Comparison of ENCODE assay signal across 19 mouse cellular contexts in genomic region chr9:111755235-111755634, GRCm38 (mm10).
DNase-seq lines count a peak whose midpoint lies in the region; ATAC-seq and TF ChIP-seq lines count a peak whose summit lies in the region.
"Had no signal": no experiment of that assay in that cellular context is flagged by ENCODE, and none has a peak within 500 bp of the region (broad histone marks: within the 10 kb centered on the region; RNA-seq: fewer than 3 reads in every experiment).

No protein-coding gene starts in this region.

- H3K27me3 ChIP-seq in forebrain, postnatal 0 days (ENCODE audit: insufficient read depth, low read length): no peaks in the 10 kb centered on the region
- no peaks in the 10 kb centered on the region for H3K27me3 ChIP-seq in forebrain, embryonic 15.5 days
- H3K27me3 ChIP-seq: embryonic facial prominence, embryonic 12.5 days; hindbrain, embryonic 12.5 days had no signal

- no peak overlapping the region for H3K4me3 ChIP-seq in forebrain, postnatal 0 days (ENCODE audit: low read depth, low read length)
- H3K4me3 ChIP-seq in forebrain, embryonic 15.5 days: no peak overlapping the region
- H3K4me3 ChIP-seq: embryonic facial prominence, embryonic 12.5 days; hindbrain, embryonic 12.5 days had no signal

- 69% methylated on average over 10 of the region's 10 CpGs for WGBS in forebrain, postnatal 0 days
- WGBS in forebrain, embryonic 15.5 days: 59% methylated on average over 10 of the region's 10 CpGs

- no peak for TF ChIP-seq CTCF in forebrain, postnatal 0 days (IDR thresholded peaks at IDR 0.05; ENCODE audit: low read depth)

- no peak for DNase-seq in frontal cortex, postnatal 10 days (ENCODE audit: low spot score in 2 of 2)
- peak; percentile 28 for DNase-seq in testis, postnatal 10 days (ENCODE audit: low spot score)
- no peak for DNase-seq in testis, postnatal 14 days (ENCODE audit: low spot score)
- DNase-seq in adrenal gland, postnatal 10 days: peak; percentile 26
- peak; percentile 54 for DNase-seq in brain, adult 2 months (ENCODE audit: low read depth, low spot score)
- no peak for DNase-seq in forebrain, postnatal 0 days
- DNase-seq: cerebellum, adult 11-12 months; cerebellum, adult 9-10 months; cerebellum, postnatal 25 days; heart, postnatal 10 days; heart, postnatal 4 days; kidney, adult 11 months; kidney, adult 9 months had no signal

- H3K9me3 ChIP-seq in forebrain, postnatal 0 days (ENCODE audit: low read length): no peaks in the 10 kb centered on the region
- H3K9me3 ChIP-seq in forebrain, embryonic 15.5 days: no peaks in the 10 kb centered on the region
- H3K9me3 ChIP-seq: embryonic facial prominence, embryonic 12.5 days; hindbrain, embryonic 12.5 days had no signal

- no peak overlapping the region for H3K27ac ChIP-seq in forebrain, postnatal 0 days (ENCODE audit: low read depth, low read length)
- no peak overlapping the region for H3K27ac ChIP-seq in forebrain, embryonic 15.5 days (replicated peaks)
- H3K27ac ChIP-seq: embryonic facial prominence, embryonic 12.5 days; hindbrain, embryonic 12.5 days; hindbrain, postnatal 0 days had no signal

- H3K36me3 ChIP-seq in forebrain, postnatal 0 days (ENCODE audit: insufficient read depth): no peaks in the 10 kb centered on the region
- no peaks in the 10 kb centered on the region for H3K36me3 ChIP-seq in forebrain, embryonic 15.5 days
- H3K36me3 ChIP-seq: embryonic facial prominence, embryonic 12.5 days; hindbrain, embryonic 12.5 days had no signal

- no peaks in the 10 kb centered on the region for H3K4me1 ChIP-seq in forebrain, postnatal 0 days (ENCODE audit: insufficient read depth)
- no peaks in the 10 kb centered on the region for H3K4me1 ChIP-seq in forebrain, embryonic 15.5 days
- H3K4me1 ChIP-seq: embryonic facial prominence, embryonic 12.5 days; hindbrain, embryonic 12.5 days had no signal

- H3K4me2 ChIP-seq in forebrain, postnatal 0 days (ENCODE audit: low read depth): no peak overlapping the region
- no peak overlapping the region for H3K4me2 ChIP-seq in forebrain, embryonic 15.5 days (replicated peaks)
- H3K4me2 ChIP-seq: embryonic facial prominence, embryonic 12.5 days; hindbrain, embryonic 12.5 days had no signal

- H3K9ac ChIP-seq in forebrain, postnatal 0 days: no peak overlapping the region
- H3K9ac ChIP-seq in forebrain, embryonic 15.5 days (replicated peaks): no peak overlapping the region
- H3K9ac ChIP-seq: embryonic facial prominence, embryonic 12.5 days; hindbrain, embryonic 12.5 days had no signal

- peak; percentile 64; the same call in 1 of the 2 replicates for ATAC-seq in frontal cortex, adult (ENCODE audit: low TSS enrichment)
- ATAC-seq in forebrain, postnatal 0 days: no peak
- no peak for ATAC-seq in forebrain, embryonic 15.5 days (replicated peaks)
- ATAC-seq: forebrain, embryonic 16.5 days; hindbrain, postnatal 0 days had no signal

Comparison
In these comparisons a context has a peak if more than half of its experiments do, and no peak if none do; other contexts are left out.
1. DNase-seq: peak in testis, postnatal 10 days (single experiment), adrenal gland, postnatal 10 days (single experiment) and brain, adult 2 months (single experiment); none in frontal cortex, postnatal 10 days (0 of 2), testis, postnatal 14 days (single experiment) and forebrain, postnatal 0 days (single experiment).